Mouse (Mus musculus) lung, adult 2 months (tissue): Measurements from ENCODE around the gene Slc29a3. TPM values are rescaled to one million over a fixed set of nuclear protein-coding genes. Genes with fewer than 3 reads are reported as not detected.
"Not testable (repeated sequence)": the region's sequence is repeated elsewhere in the genome, so short reads cannot be mapped to it uniquely, and the experiment has no call there.

Source experiments
- DNase-seq: peaks from one replicate; pipeline ENCODE4 v3.0.0; 2022
- H3K4me1 ChIP-seq: fragments of 200-500 bp; 2 replicates; pipeline ENCODE4 v1.6.1; 2011; ENCODE audit warnings: low read length; ENCODE audit not compliant: control insufficient read depth, insufficient read depth
- H3K4me3 ChIP-seq: fragments of 200-500 bp; replicated peaks from 2 replicates; pipeline ENCODE3; 2011; ENCODE audit warnings: low read depth, mild to moderate bottlenecking, control low read depth, low read length; ENCODE audit errors: extremely low read depth
- CTCF ChIP-seq: fragments of 200-500 bp; IDR thresholded peaks from 2 replicates; pipeline ENCODE4 v1.5.1; 2011; ENCODE audit warnings: mild to moderate bottlenecking, low read length, control low read depth; ENCODE audit not compliant: insufficient read depth
- POLR2A ChIP-seq: fragments of 200-500 bp; IDR thresholded peaks from 2 replicates; pipeline ENCODE4 v1.6.1; 2011; ENCODE audit warnings: low read depth, mild to moderate bottlenecking, control low read depth, low read length, borderline replicate concordance; ENCODE audit errors: extremely low read depth
- WGBS: fragments of 180-500 bp; shearing (Covaris S2); methylation state at CpG from one replicate; pipeline ENCODE4 v1.1.7; 2018; 5-methylcytosine and 5-hydroxymethylcytosine counted together
- polyA plus RNA-seq: library from polyadenylated mRNA; depleted of rRNA; stranded (reverse); fragments of >200 nt; gene quantifications from 2 replicates; pipeline ENCODE4 v1.2.3, GENCODE M21; 2012

The Slc29a3 gene
- polyA plus RNA-seq, 1 experiment = 10.0 TPM

DNA sequence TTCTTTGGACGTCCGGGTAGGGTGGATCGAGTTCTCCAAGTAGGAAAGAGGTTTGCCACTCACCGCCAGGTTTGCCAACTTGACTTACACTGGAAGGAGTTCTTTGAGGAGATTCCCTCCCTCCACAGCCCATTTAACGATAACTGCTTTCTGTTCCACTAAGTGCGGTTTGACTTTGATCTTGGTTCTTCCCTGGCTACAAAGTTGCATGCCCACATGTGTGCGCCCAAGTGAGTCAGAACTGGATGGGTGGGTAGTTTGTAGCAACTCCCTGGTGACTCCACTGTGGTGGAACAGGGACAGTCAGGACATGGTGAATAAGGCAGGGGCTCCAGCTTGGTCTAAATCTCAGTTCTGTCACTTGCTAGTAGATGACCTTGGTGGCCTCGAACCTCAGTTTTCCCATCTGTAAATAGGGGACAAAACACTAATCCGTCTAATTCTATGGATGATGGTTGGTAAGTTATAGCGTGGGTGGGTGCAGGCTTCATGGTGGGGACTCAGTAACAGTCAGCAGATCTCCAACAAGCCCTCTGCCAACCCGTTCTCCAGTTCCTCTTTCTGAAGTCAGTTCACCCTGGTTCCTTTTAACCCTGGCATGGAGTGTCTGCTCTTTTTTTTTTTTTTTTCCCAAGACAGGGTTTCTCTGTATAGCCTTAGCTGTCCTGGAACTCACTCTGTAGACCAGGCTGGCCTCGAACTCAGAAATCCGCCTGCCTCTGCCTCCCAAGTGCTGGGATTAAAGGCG, 7.9 kb downstream of the Slc29a3 start:
- DNase-seq = no peak
- Histone ChIP-seq H3K4me3 (no peak overlapping the region), H3K4me1 (no peaks in the 10 kb centered on the region)
- 83% methylated on average over 14 of the region's 14 CpGs for WGBS
- TF ChIP-seq CTCF (no peak), POLR2A (no peak)

DNA sequence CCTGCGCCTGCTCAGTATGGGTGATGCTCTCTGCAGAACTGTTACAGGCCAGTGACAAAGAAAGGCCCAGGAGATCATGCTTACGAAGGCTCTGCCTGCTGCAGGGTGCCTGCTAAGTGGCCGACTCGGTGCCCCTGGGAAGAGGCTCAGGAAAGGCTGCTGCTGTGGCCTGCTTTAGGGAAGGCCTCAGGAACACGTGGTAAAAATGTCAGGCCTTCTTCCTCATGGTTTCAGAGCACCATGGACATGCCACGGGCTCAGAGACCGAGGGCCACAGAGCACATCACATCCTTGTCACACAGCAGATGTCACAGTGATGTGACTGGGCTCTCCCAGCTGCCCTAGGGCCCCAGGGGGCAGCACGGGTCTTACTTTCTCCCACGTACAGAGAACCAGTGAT, 8.9 kb downstream of the Slc29a3 start:
- DNase-seq = no peak
- no peaks in the 10 kb centered on the region for H3K4me1 ChIP-seq
- WGBS = 70% methylated on average over 9 of the region's 9 CpGs
- no peak overlapping the region for H3K4me3 ChIP-seq
- TF ChIP-seq CTCF (no peak), POLR2A (no peak)

DNA sequence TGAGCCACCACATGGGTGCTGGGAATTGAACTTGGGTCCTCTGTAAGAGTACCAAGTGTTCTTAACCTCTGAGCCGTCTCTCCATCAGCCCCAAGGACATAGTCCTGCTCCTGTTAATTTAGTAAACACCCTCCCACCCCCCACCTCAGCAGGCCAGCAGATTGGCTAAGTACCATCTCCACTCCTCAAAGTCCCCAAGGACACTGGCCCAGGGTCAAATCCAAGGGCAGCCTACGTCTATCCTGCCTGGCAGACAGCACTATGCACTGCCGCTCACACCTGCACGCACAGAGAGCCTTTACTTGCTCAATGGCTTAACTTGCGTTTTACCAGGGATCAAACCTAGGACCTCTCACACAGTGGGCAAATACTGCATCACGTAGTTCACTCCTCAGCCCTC, 9.7 kb downstream of the Slc29a3 start:
- TF ChIP-seq CTCF (no peak), POLR2A (no peak)
- Histone ChIP-seq H3K4me1 (no peaks in the 10 kb centered on the region), H3K4me3 (no peak overlapping the region)
- DNase-seq = no peak
- WGBS = 81% methylated on average over 6 of the region's 6 CpGs

DNA sequence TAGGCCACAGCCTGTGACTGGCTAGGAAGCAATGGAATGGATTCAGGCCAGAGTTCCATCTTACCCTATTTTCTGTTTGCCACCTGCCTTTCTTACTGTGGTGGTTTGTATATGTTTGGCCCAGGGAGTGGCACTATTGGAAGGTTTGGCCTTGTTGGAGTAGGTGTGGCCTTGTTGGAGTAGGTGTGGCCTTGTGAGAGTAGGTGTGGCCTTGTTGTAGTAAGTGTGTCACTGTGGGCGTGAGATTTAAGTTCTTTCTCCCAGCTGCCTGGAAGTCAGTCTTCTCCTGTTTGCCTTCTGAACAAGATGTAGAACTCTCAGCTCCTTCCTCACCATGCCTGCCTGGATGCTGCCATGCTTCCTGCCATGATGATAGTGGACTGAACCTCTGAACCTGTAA, 10.3 kb downstream of the Slc29a3 start:
- H3K4me3 ChIP-seq, H3K4me1 ChIP-seq, DNase-seq: not testable (repeated sequence)
- WGBS = 89% methylated on average over 1 of the region's 1 CpGs

DNA sequence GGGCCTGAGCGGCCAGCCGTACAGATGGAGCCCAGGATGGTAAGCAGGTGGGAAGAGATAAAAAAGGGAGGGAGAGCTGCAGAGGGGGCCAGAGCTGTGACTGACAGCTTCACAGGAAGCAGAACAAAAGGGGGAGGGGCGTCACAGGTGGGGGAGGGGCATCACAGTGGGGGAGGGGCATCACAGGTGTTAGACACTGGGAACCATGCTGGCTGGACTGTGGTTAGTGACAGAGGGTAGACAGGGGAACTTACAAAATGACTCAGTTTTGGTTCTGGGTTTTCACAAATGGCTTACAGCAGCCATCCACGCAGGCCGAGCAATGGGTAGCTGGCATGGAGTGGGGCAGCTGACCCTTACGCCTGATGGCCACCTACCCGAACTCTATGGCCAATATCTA, 11.2 kb downstream of the Slc29a3 start:
- H3K4me3 ChIP-seq = no peak overlapping the region
- no peak for DNase-seq
- no peaks in the 10 kb centered on the region for H3K4me1 ChIP-seq
- TF ChIP-seq POLR2A (no peak), CTCF (no peak)
- WGBS = 81% methylated on average over 7 of the region's 7 CpGs

DNA sequence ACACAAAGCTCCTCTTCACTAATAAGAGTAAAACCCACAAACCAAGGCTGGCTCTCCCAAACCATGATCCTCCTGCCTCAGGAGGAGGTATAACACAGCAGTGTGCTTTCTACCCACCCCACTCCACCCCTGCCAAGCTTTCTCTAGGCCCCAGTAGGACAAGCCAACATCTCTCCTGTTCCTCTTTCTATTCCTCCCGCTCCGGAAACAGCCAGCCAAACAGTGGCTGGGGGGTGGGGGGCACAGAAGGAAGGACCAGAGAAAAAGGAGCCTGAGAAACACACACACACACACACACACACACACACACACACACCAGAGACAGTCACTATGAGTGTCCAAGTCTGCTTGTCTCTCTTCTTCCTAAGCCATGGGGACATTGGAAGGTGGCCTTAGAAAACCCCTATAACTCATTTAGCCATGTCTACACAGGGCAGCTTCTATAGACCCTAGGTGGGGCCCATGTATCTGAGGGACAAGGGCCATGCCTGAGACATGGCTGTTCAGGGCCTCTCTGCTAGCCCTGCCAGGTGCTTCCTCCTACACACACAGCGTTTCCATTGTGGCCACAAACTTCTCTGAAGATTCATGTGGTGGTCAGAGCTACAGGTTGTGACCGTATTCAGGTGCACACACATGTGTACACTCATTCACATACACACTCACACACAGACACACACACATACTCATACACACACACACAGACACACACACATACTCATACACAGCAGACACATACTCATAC, 12.8 kb downstream of the Slc29a3 start:
- no peak for TF ChIP-seq POLR2A
- TF ChIP-seq CTCF = no peak
- no peak for DNase-seq
- no peaks in the 10 kb centered on the region for H3K4me1 ChIP-seq
- WGBS = 85% methylated on average over 4 of the region's 4 CpGs
- H3K4me3 ChIP-seq = no peak overlapping the region

DNA sequence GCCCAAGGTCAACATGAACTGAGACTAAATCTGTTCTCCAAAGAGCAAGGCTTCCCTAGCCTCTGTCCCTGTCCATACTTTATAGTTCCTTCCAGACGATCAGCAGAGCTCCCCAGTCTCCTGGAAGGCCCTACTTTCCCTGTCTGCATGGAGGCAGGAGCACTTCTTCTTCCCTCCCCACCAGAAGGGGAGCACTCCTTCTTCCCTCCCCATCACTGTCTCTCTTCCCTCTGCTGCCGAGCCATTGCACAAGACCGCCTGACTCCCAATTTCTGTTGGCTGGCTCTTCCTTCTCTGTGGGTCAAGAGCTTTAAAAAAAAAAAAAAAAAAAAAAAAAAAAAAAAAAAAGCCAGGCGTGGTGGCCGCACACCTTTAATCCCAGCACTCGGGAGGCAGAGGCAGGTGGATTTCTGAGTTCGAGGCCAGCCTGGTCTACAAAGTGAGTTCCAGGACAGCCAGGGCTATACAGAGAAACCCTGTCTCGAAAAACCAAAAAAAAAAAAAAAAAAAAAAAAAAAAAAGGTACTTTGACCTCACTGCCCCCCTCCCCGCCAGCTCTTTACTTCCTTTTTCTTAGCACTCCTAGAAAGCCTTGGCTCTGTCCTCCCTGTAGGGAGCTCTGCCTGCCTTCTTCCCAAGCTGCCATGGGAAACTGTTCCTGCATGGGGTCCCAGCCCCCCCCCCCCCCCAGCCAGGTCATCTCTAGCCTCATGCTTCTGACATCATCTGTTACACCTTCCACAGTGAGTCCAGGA, 14.5 kb downstream of the Slc29a3 start:
- 82% methylated on average over 8 of the region's 9 CpGs for WGBS
- no peak for DNase-seq
- H3K4me1 ChIP-seq = no peaks in the 10 kb centered on the region
- TF ChIP-seq POLR2A = no peak
- TF ChIP-seq CTCF = no peak
- H3K4me3 ChIP-seq = no peak overlapping the region

DNA sequence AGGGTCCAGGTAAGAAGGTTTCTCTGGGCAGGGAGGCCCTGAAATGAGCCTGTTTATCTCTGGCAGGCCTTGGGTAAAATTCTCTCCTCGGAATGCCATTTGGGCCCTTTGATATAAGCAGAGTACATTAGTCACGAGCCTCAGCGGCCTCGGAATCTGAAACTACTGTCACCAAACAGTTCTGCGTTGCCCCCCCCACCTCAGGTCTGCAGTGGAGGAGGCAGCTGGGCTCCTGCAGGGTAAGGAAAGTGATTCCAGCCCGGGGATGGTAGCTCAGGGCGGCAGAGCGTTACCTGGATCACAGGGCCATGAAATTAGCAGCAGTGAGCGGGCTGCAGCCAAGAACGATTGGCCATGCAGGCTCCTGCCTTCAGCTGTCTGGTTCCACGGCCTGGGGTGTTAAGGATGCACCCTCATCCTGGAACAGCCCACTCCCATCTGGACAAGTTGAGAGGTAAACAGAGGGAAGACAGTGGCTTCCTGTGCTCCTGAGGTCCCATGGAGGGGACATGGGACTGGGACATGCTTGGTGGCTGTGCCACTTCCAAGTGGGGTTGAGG, 15.3 kb downstream of the Slc29a3 start:
- no peak overlapping the region for H3K4me3 ChIP-seq
- DNase-seq = no peak
- TF ChIP-seq POLR2A (no peak), CTCF (no peak)
- no peaks in the 10 kb centered on the region for H3K4me1 ChIP-seq
- 82% methylated on average over 11 of the region's 11 CpGs for WGBS

DNA sequence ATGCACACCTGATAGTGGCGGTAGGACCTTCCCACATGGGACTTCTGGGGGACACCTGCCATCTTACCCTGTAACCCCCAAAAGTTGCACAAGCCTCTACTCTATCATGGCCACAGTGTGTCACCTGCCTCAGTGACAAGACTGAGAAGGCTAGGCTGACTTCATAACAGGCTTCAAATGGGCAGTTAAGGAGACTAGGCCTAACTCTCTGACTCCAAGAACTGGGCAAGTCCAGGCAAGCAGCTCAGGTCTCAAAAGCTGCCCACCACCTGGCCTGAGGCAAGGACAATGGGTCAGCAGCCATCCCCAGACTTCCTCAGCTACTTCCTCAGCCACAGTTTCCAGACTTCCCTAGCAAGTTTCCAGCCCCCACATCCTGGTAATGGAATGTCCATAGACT, 16.9 kb downstream of the Slc29a3 start:
- no peaks in the 10 kb centered on the region for H3K4me1 ChIP-seq
- DNase-seq = no peak
- 86% methylated on average over 1 of the region's 1 CpGs for WGBS
- no peak for TF ChIP-seq CTCF
- TF ChIP-seq POLR2A = no peak
- H3K4me3 ChIP-seq = no peak overlapping the region

DNA sequence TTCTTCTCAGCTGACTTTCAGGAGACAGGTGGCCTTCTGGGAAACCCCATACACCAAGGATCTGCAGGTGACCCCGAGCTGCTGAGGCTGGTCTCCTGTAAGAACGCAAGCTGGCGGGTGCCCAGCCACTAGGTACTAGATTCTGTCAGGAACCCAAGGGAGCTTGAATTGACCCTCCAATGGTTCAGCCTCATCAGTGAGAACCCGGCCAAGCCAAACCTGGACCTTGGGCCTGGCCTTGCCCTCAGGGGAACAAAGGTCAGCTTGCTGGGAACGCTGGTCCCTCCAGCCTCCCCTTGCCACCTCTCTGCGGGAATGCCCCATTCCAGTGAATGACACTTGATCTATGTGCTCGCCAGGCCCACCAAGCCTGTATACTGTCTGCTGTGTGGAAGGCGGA, 19.1 kb downstream of the Slc29a3 start:
- H3K4me3 ChIP-seq = no peak overlapping the region
- TF ChIP-seq CTCF (no peak), POLR2A (no peak)
- DNase-seq = no peak
- WGBS = 82% methylated on average over 8 of the region's 8 CpGs
- H3K4me1 ChIP-seq = no peaks in the 10 kb centered on the region; the same call in 1 of the 2 replicates
